Mouse (Mus musculus): Measurements from ENCODE around the gene Pear1.
"Not testable (repeated sequence)": the region's sequence is repeated elsewhere in the genome, so short reads cannot be mapped to it uniquely, and the experiment has no call there.

Pear1 gene

DNA sequence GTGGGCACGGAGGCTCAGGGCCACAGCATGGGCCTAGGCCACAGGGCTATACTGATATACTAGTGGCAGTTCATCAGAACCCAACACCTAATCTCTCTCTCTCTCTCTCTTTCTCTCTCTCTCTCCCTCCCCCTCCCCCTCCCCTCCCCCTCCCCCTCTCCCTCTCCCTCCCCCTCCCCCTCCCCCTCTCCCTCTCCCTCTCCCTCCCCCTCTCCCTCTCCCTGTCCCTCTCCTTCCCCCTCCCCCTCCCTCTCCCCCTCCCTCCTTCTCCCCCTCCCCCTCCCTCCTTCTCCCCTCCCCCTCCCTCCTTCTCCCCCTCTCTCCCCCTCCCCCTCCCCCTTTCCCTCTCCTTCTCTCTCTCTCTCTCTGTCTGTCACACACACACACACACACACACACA, at the start of gene Pear1:
TSS of gene Pear1 (minus strand) at position 101 of the 400 bp plus-strand sequence.
- DNase-seq (ENCODE audit: low spot score in 2 of 2) = not testable (repeated sequence)

DNA sequence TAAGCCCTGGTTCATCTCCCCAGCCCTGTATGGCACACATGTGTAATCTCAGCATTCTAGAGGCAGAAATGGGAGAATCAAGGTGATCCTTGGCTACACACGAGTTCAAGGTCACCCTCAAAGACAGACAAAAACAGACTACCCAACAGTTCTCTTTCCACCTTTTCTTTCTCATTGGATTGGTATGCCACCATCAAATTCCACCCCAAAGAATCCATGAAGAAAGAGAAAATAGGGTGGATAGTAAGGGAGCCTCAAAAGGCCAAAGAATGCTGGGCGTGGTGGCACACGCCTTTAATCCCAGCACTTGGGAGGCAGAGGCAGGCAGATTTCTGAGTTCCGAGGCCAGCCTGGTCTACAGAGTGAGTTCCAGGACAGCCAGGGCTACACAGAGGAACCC, 40.0 kb upstream of the Pear1 start:
- not testable (repeated sequence) for DNase-seq (ENCODE audit: low spot score in 2 of 2)

DNA sequence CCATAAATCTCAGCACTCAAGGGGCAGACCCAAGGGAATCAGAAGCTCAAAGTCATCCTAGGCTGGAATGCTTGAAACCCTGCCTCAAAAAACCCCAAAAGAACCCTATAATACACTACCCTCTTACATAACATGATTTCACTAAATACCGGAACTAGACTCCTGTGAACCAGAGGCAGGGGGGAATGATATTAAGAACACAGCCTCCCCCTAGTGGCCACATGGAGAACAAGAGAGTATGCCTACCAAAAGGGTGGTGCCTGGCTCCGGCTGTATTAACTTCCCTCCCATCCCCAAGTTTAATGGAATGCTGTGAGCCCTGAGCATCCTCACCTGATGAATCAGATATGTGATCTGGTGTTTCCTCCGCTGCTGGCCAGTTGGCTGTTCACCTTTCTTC, 35.7 kb upstream of the Pear1 start:
- peak; percentile 73 to 80 for DNase-seq (ENCODE audit: low spot score in 2 of 2)

DNA sequence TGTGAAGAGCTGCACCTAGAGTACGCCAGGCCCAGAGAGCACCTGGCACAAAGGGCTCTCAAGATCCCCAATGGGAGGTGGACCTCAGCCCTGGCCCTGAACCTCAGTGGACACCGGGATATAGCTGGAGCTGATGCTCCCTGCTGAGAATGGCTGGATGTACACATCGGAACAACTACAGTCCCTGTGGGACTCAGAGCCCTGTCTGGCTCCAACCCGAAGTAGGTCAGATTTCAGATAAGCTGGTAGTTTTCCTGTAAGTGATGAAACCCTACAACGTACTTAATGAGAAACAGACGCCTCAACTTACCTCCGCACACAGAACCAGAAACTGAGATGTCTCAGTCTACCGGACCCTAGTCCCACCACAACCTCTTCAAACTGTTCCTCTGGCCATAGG, 33.6 kb upstream of the Pear1 start:
- no peak for DNase-seq (ENCODE audit: low spot score in 2 of 2)

DNA sequence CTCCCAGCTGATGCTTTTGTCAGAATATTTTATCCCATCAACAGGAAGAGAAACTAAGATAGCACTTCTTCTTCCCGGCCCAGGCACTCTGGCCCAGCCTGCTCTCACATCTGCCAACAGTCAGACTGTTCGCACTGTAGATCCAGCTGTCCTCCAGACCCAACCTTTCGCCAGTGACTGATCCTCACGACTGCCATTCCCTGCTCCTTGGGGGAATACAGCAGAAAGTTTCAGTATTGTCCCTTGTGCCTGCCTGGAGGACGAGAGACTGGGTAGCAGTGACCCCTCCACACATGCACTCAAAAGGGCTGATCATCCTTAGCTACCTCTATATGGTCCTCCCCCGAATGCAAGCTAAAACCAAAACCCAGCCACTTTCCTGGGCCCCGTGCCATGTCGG, 31.8 kb upstream of the Pear1 start:
- DNase-seq (ENCODE audit: low spot score in 2 of 2) = no peak

DNA sequence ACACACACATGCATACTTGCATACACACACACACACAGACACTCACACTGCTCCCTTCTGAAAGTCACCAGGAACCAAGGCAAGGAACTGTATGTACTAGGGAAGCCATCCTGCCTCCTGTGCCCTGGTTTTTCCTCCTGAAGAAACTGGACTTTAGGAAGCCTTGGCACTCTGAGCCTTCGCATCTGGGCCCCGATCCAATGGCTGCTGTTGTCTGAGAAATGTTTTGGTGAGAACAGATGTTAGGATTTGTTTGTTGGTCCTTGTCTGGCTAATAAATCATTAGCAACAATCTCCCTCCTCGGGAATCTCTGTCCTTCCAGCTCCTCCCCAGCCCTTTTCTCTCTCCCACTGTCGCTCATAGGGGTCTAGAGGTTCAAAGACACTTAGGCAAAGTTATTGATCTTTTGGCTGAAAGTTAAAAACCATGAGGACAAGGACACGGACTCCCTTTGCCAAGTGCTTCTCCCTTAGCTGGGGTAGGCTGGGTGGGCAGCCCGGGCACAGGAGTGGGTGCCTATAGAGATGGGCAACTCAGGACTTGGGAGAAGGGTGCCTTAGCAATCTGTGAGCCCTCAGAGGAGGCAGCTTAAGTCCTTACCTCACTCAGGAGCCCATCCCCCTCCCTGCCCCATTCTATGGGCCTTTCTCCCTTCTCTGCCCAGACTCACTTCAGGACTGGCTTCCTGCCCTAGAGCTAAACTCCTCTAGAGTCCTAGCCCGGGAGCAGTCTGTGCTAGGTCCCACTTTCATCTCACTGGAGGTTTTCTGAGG, 30.9 kb upstream of the Pear1 start:
- peak; percentile 40 to 46 for DNase-seq (ENCODE audit: low spot score in 2 of 2)

DNA sequence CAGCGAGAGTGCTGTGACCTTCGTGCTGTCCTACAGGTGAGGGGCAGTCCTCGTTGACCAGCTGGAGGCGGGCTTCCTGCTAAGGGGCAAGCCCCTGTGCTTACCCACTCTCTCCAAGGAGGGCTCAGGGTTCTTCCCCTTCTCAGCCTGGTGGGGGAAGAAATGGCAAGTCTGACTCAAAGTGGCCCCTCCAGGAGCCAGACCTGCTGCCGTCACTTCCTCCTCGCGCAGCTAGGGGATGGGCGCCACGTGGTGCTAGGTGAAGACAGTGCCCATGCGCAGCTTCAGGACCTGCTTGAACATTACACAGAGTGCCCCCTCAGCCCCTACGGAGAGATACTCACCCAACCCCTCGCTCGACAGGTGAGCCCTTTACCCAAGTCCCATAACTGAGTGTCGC, 25.0 kb upstream of the Pear1 start:
- DNase-seq (ENCODE audit: low spot score in 2 of 2) = no peak

DNA sequence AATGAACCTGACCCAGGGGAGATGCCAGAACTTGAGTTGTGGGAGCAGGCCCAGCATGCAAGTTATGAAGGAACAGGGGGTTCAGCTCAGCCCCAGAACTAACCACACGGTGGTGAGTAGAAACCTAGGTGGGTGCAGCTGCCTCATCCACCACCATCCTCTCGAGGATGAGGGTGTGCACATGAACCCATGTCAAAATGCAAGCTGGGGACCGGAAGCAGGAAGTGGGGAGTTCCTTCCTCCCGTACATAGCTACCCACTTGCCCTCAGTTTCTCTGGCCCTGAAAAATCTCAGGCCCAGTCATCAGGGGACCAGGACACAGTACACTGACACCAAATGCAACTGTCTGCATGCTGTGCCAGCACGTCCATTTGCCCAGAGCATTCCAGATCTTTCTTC, 23.6 kb upstream of the Pear1 start:
- DNase-seq (ENCODE audit: low spot score in 2 of 2) = no peak

DNA sequence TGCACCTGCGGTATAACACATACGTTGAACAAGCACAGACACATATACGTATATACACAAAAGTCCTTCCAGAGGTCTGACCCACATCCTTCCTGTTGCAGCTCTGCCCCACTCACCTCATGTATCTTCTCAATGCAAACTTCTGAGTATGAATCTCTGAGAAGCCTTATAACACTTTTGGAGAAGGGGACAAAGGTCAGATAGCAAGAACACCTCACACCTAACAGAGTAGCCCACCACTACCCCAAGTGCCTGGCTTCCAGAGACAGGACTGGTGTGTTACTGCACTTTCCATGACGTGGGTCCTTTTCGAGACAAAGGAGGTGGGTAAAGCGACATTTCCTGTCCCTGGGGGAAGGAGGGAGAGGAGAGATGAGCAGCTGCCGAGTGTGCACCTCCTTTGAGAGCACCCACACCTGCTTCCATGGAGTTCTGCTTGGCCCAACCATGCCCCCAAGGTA, 22.6 kb upstream of the Pear1 start, which contains the start of gene Sh2d2a:
TSS of gene Sh2d2a (plus strand) at position 106 of the 461 bp plus-strand sequence.
- DNase-seq (ENCODE audit: low spot score in 2 of 2) = no peak

DNA sequence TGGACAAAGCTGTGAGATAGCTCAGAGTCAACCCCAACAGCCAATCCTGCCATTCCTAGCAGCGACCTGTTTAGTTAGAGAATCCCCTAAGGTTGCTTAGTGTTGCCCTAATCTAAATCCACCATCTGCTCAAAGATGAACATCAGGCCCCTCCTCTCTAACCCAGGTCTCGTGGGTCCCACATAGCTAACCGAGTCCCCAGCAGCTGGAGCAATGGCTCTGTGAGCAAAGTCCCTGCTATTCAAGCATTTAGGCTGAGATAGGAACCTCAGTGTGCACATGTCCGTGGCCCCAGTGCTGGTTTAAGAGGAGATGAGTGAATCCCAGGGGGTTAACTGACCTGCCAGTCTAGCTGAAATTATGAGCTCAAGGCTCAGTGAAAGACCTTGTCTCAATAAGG, 22.1 kb upstream of the Pear1 start:
- DNase-seq (ENCODE audit: low spot score in 2 of 2) = no peak

DNA sequence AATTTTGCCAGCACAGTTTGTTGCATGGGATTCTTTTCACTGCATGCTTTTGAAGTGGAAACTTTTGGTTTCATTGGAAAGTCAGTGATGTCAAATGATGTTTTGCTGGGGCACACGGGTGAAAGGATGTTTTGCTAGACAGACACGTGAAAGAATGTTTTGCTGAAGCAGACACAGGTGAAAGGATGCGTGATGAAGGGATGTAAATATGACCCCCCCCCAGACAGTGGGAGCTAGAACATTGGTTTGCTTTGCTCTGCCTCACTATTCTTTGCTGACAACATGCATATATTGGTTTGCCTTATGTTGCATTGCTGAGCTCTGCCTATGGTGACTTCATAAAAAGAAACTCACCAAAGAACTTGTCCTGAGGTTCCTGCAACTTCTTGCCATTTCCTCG, 20.9 kb upstream of the Pear1 start:
- no peak for DNase-seq (ENCODE audit: low spot score in 2 of 2)

DNA sequence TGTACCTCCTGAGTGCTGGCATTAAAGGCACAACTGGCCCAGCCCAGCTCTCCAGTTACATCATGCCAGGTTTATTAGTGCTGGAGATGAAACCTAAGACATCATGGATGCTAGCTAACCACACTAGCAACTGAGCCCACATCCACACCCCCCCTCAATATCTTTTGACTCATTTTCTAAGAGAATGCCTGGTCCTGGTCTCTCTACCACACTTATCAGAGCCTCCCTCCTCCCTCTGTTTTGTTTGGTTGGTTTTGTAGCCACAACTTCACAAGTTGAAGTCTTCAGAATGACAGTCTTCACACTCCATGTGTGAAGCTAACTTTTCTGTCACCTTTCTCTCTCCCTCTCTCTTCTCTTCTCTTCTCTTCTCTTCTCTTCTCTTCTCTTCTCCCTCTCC, 16.8 kb upstream of the Pear1 start:
- DNase-seq (ENCODE audit: low spot score in 2 of 2) = no peak

DNA sequence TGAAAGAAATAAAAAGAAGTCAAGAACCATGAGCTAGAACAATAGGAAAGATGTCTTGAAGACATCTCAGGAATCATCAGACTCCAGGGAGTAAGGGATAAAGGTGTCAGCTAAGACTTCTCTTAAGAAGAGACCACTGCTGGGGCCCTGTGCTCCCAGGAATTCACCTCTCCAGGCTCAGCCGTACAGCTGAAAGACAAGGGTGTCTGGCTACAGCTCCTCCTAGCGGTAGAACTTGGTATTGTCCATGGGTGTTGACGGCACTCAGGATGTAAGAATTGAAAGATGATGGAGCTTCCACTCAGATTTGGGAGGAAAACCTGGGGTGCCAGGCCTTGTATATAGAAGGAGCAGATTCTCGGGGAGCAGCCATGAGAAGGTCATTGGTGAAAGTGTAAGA, 14.5 kb upstream of the Pear1 start:
- peak; percentile 46 to 78 for DNase-seq (ENCODE audit: low spot score in 2 of 2)

DNA sequence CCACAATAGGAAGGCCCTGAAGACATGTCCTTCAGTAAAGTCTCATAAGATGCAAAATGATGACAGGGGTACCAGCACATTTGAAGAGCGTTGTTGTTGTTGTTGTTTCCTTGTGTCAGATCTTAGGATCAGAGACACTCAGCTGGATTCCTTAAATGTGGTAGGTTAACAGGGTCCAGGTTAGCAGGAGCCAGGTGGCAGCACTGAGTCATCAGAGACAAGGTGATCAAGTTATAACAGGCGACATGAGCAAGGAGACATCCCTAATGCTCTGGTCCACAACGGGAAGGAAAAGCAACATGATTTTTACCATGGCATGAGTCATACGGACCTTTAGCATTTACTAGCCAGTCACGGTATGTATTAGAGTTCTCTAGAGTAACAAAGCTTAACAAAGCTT, 9.4 kb upstream of the Pear1 start:
- no peak for DNase-seq (ENCODE audit: low spot score in 2 of 2)

DNA sequence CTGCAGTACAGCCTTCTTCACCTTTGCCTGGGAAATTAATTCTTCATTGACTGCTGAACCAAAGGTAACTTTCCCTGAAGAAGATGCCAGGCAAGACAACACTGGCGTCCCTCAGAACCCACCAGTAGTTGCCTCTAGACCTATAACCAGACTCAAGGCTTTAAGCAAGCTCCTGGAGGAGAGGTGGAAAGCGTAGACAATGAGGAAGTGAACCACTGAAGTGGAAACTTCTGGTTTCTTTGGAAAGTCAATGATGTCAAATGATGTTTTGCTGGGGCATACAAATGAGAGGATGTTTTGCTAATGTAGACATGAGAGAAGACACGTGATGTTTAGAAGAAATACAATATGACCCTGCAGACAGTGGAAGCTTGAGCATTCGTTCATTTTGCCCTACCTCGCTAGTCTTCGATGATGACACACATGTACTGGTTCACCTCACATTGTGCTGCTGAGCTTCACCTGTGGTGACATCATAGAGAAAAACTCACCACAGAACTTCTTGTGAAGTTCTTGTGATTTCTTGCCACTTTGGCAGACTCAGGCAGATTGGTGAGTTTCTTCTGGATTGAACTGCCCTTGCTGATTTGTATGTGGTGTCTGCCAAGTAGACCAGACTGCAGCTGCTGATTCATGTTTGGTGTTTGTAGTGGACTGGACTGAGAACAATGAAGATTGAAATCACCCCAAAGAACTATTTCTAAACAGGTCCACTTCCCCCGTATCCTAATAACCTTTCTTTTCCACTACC, 8.2 kb upstream of the Pear1 start:
- DNase-seq (ENCODE audit: low spot score in 2 of 2) = no peak

DNA sequence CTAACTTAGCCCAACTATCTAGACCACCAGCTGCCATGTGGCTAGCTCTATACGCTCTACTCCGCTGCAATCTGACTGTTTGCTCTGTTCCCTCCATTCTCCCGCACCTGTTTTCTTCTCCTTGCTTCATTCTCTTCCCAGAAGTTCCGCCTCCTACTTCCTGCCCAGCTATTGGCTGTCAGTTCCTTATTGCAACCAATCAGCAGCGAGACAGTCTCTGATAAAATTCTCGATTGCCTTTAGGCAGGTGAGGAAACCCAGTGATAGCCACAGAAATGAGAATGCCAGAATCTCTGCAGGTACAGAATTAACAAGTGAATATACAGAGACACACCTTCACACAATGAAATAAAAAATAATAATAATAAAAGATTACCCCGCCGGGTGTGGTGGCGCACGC, 4.9 kb upstream of the Pear1 start:
- DNase-seq (ENCODE audit: low spot score in 2 of 2) = no peak

DNA sequence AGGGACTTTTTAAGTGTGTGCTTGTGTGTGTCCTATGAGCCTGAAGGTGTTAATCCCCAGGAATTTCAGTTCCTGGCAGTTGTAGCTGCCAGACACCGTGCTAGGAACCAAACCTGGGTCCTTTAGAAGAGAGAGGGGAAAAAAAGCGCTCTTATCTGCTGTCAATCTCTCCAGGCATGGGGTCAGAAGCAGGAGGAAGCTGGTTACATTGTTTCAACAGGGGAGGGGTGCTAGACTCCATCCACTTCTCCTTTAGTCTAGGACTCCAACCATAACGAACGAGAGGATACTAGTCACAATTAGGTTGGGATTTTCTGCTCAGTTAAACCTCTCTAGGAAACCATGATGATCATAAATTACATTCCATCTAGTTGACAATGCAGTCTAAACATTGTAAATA, 4.3 kb upstream of the Pear1 start:
- DNase-seq (ENCODE audit: low spot score in 2 of 2) = no peak

DNA sequence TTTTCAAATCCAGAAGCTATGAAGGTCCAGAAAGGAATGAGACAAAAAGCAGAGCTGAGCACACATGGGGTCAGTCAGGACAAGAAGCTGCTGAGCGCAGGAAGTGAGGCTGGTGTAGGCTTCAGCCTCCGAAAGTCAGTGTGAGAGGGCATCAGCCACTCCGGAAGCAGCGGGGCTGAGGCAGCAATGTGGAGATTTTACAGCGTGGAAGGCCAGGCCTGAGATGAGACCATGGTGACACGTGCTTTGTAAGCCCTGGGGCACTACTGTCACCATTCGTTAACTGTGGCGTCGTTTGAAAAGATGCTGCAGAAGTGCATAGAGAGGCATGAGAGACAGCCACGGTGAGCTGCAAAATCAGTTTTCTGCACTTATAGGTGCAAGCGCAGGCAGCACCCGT, 5.9 kb downstream of the Pear1 start:
- DNase-seq (ENCODE audit: low spot score in 2 of 2) = no peak

DNA sequence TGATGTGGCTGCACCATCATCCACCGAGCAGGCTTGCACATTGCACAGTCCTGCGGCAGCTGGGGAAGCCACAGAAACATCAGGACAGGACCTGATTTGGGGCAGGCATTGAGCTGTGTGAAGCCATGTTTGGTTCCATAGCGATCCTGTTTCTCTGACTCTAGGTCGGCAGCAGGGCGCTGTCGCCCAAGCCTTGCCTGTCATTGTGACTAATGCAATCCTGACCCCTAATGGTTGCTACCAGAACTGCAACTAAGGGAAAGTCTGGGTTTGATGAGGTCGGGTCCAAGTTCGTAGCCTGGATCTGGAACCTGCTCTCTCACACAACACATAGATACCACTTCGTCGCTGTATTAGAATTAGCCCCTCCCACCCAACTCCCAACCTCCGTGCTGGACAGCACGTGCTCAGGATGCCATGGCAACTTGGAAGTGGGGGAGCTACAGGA, 7.4 kb downstream of the Pear1 start:
- DNase-seq (ENCODE audit: low spot score in 2 of 2) = peak; percentile 51 to 69

DNA sequence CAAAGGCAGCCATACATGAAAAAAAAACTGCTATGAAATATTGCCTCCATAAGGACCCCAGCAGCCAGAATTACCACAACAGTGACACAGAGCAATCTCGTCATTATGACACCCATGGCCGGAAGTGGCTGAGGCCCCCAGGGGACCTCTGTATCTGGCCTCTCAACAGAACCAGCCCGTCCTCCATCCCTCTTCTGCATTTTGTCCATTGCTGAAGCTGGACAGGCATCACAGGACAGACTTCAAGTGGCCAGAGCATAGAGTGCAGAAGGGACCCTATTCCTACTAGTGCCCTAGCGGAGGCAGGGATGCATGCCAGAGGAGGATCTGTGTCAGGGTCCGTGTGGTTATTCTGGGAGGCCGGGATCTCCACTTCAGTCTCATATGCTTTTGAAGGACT, 7.9 kb downstream of the Pear1 start:
- no peak for DNase-seq (ENCODE audit: low spot score in 2 of 2)

DNA sequence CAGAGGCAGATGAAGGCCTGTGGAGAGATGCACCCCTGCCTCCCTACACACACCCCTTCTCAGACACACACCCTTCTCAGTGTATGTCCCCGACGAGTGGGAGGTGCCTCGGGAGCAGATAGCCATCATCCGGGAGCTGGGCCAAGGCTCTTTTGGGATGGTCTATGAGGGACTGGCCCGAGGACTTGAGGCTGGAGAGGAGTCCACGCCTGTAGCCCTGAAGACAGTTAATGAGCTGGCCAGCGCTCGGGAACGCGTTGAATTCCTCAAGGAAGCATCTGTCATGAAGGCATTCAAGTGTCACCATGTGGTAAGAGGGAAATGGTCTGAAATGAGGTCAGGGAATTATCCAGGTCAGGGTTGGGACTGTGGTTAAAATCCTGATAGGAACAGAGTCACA, 11.2 kb downstream of the Pear1 start:
- DNase-seq (ENCODE audit: low spot score in 2 of 2) = no peak

DNA sequence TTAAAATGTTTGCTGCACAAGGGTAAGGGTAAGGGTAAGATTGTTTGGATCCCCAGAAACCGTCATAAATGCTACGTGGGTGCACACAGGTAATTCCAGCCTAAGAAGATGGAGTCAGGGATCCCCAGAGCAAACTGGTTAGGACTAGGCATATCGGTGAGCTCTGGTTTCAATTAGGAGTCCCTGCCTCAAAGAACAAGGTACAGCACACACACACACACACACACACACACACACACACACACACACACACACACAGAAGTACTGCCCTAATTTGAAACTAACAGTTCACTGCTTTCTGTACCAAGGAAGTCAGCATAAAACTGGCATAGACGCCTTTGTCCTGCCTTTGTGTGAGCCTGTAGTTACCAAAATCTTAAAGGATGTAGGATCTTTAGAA, 11.7 kb downstream of the Pear1 start:
- no peak for DNase-seq (ENCODE audit: low spot score in 2 of 2)

DNA sequence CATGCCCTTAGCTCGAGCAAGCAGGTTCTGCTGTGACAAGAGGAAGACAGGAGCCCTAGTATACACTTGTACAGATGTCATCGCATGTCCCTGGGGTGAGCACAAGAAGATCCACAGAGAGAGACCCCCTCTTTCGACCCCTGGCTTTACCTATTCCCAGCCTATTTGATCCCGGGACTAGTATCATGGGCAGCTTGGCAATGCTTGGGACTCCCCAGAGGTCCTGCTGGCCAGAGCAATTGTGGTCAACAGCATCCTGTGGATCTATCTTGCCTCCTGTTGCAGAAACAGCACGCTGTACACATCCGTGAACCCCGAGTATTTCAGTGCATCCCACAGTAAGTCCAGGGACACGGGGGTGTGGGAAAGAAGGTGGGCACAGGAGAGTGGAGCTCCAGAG, 12.8 kb downstream of the Pear1 start:
- DNase-seq (ENCODE audit: low spot score in 2 of 2) = no peak

All from right cerebral cortex, postnatal 10 days (tissue).